ENCODE assay signal across 24 mouse cellular contexts in genomic region chrX:167323742-167324141, GRCm38 (mm10). TPM values are rescaled to one million over a fixed set of nuclear protein-coding genes. Genes with fewer than 3 reads are reported as not detected.
DNase-seq lines count a peak whose midpoint lies in the region; ATAC-seq and TF ChIP-seq lines count a peak whose summit lies in the region.
"Had no signal": no experiment of that assay in that cellular context is flagged by ENCODE, and none has a peak within 500 bp of the region (broad histone marks: within the 10 kb centered on the region; RNA-seq: fewer than 3 reads in every experiment).

No protein-coding gene starts in this region.

- H3K27ac ChIP-seq in liver, postnatal 0 days (ENCODE audit: low read depth) = no peak overlapping the region
- H3K27ac ChIP-seq: embryonic facial prominence, embryonic 15.5 days; forebrain, embryonic 10.5 days; gastrocnemius, adult 2 months; heart, embryonic 15.5 days; hindbrain, embryonic 13.5 days; hindbrain, postnatal 0 days had no signal

- no peak for TF ChIP-seq EP300 in liver, postnatal 0 days (IDR thresholded peaks at IDR 0.05; ENCODE audit: low read depth)

- DNase-seq in liver, postnatal 0 days = no peak
- DNase-seq in liver = no peak
- DNase-seq in NIH3T3 (ENCODE audit: low read depth) = peak; percentile 7
- DNase-seq in thymus, postnatal 25 days = peak; percentile 50
- DNase-seq in urinary bladder, adult 2 months (ENCODE audit: low spot score) = no peak
- DNase-seq: adrenal gland, postnatal 10 days; cerebellum, adult 11 months; cerebellum, adult 8-10 months; cerebellum, postnatal 14 days; embryo, embryonic 11 days; gastrocnemius, adult 2 months; gastrocnemius, postnatal 36 days; heart, adult 11 months; heart, postnatal 14 days had no signal

- no peaks in the 10 kb centered on the region for H3K9me3 ChIP-seq in liver, postnatal 0 days (ENCODE audit: low read length)
- H3K9me3 ChIP-seq: embryonic facial prominence, embryonic 15.5 days; forebrain, embryonic 10.5 days; heart, embryonic 15.5 days; hindbrain, embryonic 13.5 days had no signal

- 44% methylated on average over 1 of the region's 1 CpGs for WGBS in liver, postnatal 0 days (ENCODE audit: insufficient replicate concordance)

- no peak overlapping the region for H3K9ac ChIP-seq in liver, postnatal 0 days (replicated peaks)
- H3K9ac ChIP-seq: embryonic facial prominence, embryonic 15.5 days; heart, embryonic 15.5 days; hindbrain, embryonic 13.5 days had no signal

- H3K4me2 ChIP-seq in liver, postnatal 0 days (ENCODE audit: low read depth, low read length) = no peak overlapping the region
- H3K4me2 ChIP-seq: embryonic facial prominence, embryonic 15.5 days; heart, embryonic 11.5 days; heart, embryonic 15.5 days; hindbrain, embryonic 13.5 days had no signal

- no peaks in the 10 kb centered on the region for H3K4me1 ChIP-seq in liver, postnatal 0 days (ENCODE audit: insufficient read depth)
- H3K4me1 ChIP-seq: embryonic facial prominence, embryonic 15.5 days; heart, embryonic 15.5 days; hindbrain, embryonic 13.5 days had no signal

- H3K36me3 ChIP-seq in liver, postnatal 0 days (replicated peaks; ENCODE audit: insufficient read depth, low read length) = no peaks in the 10 kb centered on the region
- H3K36me3 ChIP-seq: embryonic facial prominence, embryonic 15.5 days; forebrain, embryonic 10.5 days; heart, embryonic 15.5 days; hindbrain, embryonic 13.5 days had no signal

- no peak overlapping the region for H3K4me3 ChIP-seq in liver, postnatal 0 days (ENCODE audit: low read depth, low read length)
- H3K4me3 ChIP-seq: embryonic facial prominence, embryonic 15.5 days; erythroblast, embryonic 14.5 days; forebrain, embryonic 10.5 days; gastrocnemius, adult 2 months; heart, embryonic 15.5 days; hindbrain, embryonic 13.5 days had no signal

- TF ChIP-seq CTCF in liver, postnatal 0 days (IDR thresholded peaks at IDR 0.05; ENCODE audit: low read depth) = peak; percentile 28

- 0 out of 2 replicates have a peak, but pooled peaks cover 5% of the 10 kb centered on the region for H3K27me3 ChIP-seq in liver, postnatal 0 days (ENCODE audit: insufficient read depth, low read length)
- H3K27me3 ChIP-seq: heart, embryonic 15.5 days had no signal

- ATAC-seq in liver, postnatal 0 days = no peak
- ATAC-seq in activated CD4-positive, CD25-positive, alpha-beta regulatory T cell, adult 4 months = no peak
- ATAC-seq: forebrain, embryonic 14.5 days; hindbrain, postnatal 0 days had no signal

RNA-seq across cellular contexts. Expression of gene Tlr7, which starts 6.6 kb away (rescaled TPM):
- 1.0 and 2.3 TPM in 2 replicates for polyA plus RNA-seq in liver, postnatal 0 days (2015; fragmentation: Nextera tagmentation; extraction: Ambion mirVana)
- polyA plus RNA-seq in urinary bladder, adult 2 months (2012; rRNA removed) = 2.7 and 4.3 TPM in 2 replicates
- polyA plus RNA-seq in activated CD4-positive, CD25-positive, alpha-beta regulatory T cell, adult 4 months (2017; shearing (Covaris generic)) = 1 to 10 TPM; 7.4 to 9.0 TPM
- polyA plus RNA-seq: erythroblast, embryonic 14.5 days had no signal

RNA-seq across cellular contexts. Expression of gene Prps2, which starts 58.8 kb away (rescaled TPM):
- 3.9 and 4.0 TPM in 2 replicates for polyA plus RNA-seq in liver, postnatal 0 days (2015; fragmentation: Nextera tagmentation; extraction: Ambion mirVana)
- 13.4 and 14.9 TPM in 2 replicates for polyA plus RNA-seq in urinary bladder, adult 2 months (2012; rRNA removed)
- polyA plus RNA-seq in activated CD4-positive, CD25-positive, alpha-beta regulatory T cell, adult 4 months (2017; shearing (Covaris generic)) = 10 to 100 TPM; 67.7 to 78.2 TPM

RNA-seq across cellular contexts. Expression of gene Tlr8, which starts 59.6 kb away (rescaled TPM):
- polyA plus RNA-seq in liver, postnatal 0 days (2015; fragmentation: Nextera tagmentation; extraction: Ambion mirVana) = 0.96 and 1.2 TPM in 2 replicates
- polyA plus RNA-seq in urinary bladder, adult 2 months (2012; rRNA removed) = 1.9 TPM in 2 replicates
- polyA plus RNA-seq in activated CD4-positive, CD25-positive, alpha-beta regulatory T cell, adult 4 months (2017; shearing (Covaris generic)) = not detected
- polyA plus RNA-seq: embryonic facial prominence, embryonic 11.5 days; erythroblast, embryonic 14.5 days; forebrain, embryonic 10.5 days had no signal

Comparison
In these comparisons a context has a peak if more than half of its experiments do, and no peak if none do; other contexts are left out.
1. DNase-seq: peak in NIH3T3 (single experiment) and thymus, postnatal 25 days (single experiment); none in liver, postnatal 0 days (single experiment), liver (single experiment) and urinary bladder, adult 2 months (single experiment).